9 mouse cellular contexts compared by ENCODE assay signal in genomic region chr2:165033306-165033705, GRCm38 (mm10). TPM values are rescaled to one million over a fixed set of nuclear protein-coding genes. Genes with fewer than 3 reads are reported as not detected.
DNase-seq lines count a peak whose midpoint lies in the region; ATAC-seq lines count a peak whose summit lies in the region.
"Had no signal": no experiment of that assay in that cellular context is flagged by ENCODE, and none has a peak within 500 bp of the region (broad histone marks: within the 10 kb centered on the region; RNA-seq: fewer than 3 reads in every experiment).

No protein-coding gene starts in this region.

- H3K4me1 ChIP-seq in lung, embryonic 15.5 days, result peaks cover 22% of the 10 kb centered on the region
- peaks cover 33% of the 10 kb centered on the region for H3K4me1 ChIP-seq in embryonic facial prominence, embryonic 13.5 days
- peaks cover 19% of the 10 kb centered on the region for H3K4me1 ChIP-seq in limb, embryonic 12.5 days (replicated peaks)
- H3K4me1 ChIP-seq in stomach, embryonic 14.5 days (ENCODE audit: control insufficient read depth, insufficient read depth, low read length), result peaks cover 16% of the 10 kb centered on the region

- 24% methylated on average over 6 of the region's 6 CpGs for WGBS in lung, embryonic 15.5 days
- 39% methylated on average over 6 of the region's 6 CpGs for WGBS in embryonic facial prominence, embryonic 13.5 days
- WGBS in limb, embryonic 12.5 days, result 56% methylated on average over 6 of the region's 6 CpGs
- 25% methylated on average over 6 of the region's 6 CpGs for WGBS in stomach, embryonic 14.5 days

- H3K27me3 ChIP-seq in lung, embryonic 15.5 days, result no peaks in the 10 kb centered on the region
- H3K27me3 ChIP-seq in embryonic facial prominence, embryonic 13.5 days, result no peaks in the 10 kb centered on the region
- H3K27me3 ChIP-seq in limb, embryonic 12.5 days, result no peaks in the 10 kb centered on the region
- H3K27me3 ChIP-seq in stomach, embryonic 14.5 days (ENCODE audit: control insufficient read depth, insufficient read depth, low read length), result no peaks in the 10 kb centered on the region

- no peak for ATAC-seq in lung, embryonic 15.5 days (ENCODE audit: borderline replicate concordance, extremely low read depth, low FRiP score, low TSS enrichment)
- no peak for ATAC-seq in embryonic facial prominence, embryonic 13.5 days (ENCODE audit: insufficient number of reproducible peaks, insufficient read depth, low FRiP score, low TSS enrichment, low read depth)
- ATAC-seq in limb, embryonic 12.5 days (ENCODE audit: insufficient number of reproducible peaks, insufficient read depth, low FRiP score, low TSS enrichment, low read depth), result no peak
- no peak for ATAC-seq in stomach, embryonic 14.5 days (ENCODE audit: insufficient number of reproducible peaks, insufficient read depth, low FRiP score, low read depth)

- H3K27ac ChIP-seq in lung, embryonic 15.5 days, result no peak overlapping the region
- no peak overlapping the region for H3K27ac ChIP-seq in embryonic facial prominence, embryonic 13.5 days
- no peak overlapping the region for H3K27ac ChIP-seq in limb, embryonic 12.5 days
- H3K27ac ChIP-seq in stomach, embryonic 14.5 days (ENCODE audit: low read length), result no peak overlapping the region

- H3K9ac ChIP-seq in lung, embryonic 15.5 days, result peak overlapping the region; percentile 94
- H3K9ac ChIP-seq in embryonic facial prominence, embryonic 13.5 days, result peak overlapping the region; percentile 98
- H3K9ac ChIP-seq in limb, embryonic 12.5 days (replicated peaks), result peak overlapping the region; percentile 97
- peak overlapping the region; percentile 90 for H3K9ac ChIP-seq in stomach, embryonic 14.5 days (replicated peaks; ENCODE audit: low read depth, low read length)

- H3K9me3 ChIP-seq in lung, embryonic 15.5 days, result no peaks in the 10 kb centered on the region
- no peaks in the 10 kb centered on the region for H3K9me3 ChIP-seq in embryonic facial prominence, embryonic 13.5 days
- no peaks in the 10 kb centered on the region for H3K9me3 ChIP-seq in limb, embryonic 12.5 days
- H3K9me3 ChIP-seq in stomach, embryonic 14.5 days (ENCODE audit: control insufficient read depth, low read depth, low read length), result no peaks in the 10 kb centered on the region

- DNase-seq in lung, postnatal 14 days, result no peak
- no peak for DNase-seq in retina, postnatal 1 day
- DNase-seq in right cerebral cortex, postnatal 4 days, result no peak
- no peak for DNase-seq in frontal cortex, postnatal 25 days (ENCODE audit: low spot score in 2 of 2)
- DNase-seq: cerebellum, adult 9-10 months had no signal

- H3K4me2 ChIP-seq in lung, embryonic 15.5 days, result peak overlapping the region; percentile 74
- peak overlapping the region; percentile 86 for H3K4me2 ChIP-seq in embryonic facial prominence, embryonic 13.5 days
- H3K4me2 ChIP-seq in limb, embryonic 12.5 days, result peak overlapping the region; percentile 82
- H3K4me2 ChIP-seq in stomach, embryonic 14.5 days (replicated peaks; ENCODE audit: low read depth, low read length), result peak overlapping the region; percentile 68

- peak overlapping the region; percentile 91 for H3K4me3 ChIP-seq in lung, embryonic 15.5 days
- H3K4me3 ChIP-seq in embryonic facial prominence, embryonic 13.5 days, result peak overlapping the region; percentile 97
- peak overlapping the region; percentile 95 for H3K4me3 ChIP-seq in limb, embryonic 12.5 days (replicated peaks)
- peak overlapping the region; percentile 94 for H3K4me3 ChIP-seq in stomach, embryonic 14.5 days (ENCODE audit: low read depth, low read length)

- H3K36me3 ChIP-seq in lung, embryonic 15.5 days, result no peaks in the 10 kb centered on the region
- 0 out of 2 replicates have a peak, but pooled peaks cover 3% of the 10 kb centered on the region for H3K36me3 ChIP-seq in embryonic facial prominence, embryonic 13.5 days
- no peaks in the 10 kb centered on the region for H3K36me3 ChIP-seq in limb, embryonic 12.5 days
- no peaks in the 10 kb centered on the region for H3K36me3 ChIP-seq in stomach, embryonic 14.5 days (ENCODE audit: control insufficient read depth, insufficient read depth, low read length)

RNA-seq across cellular contexts. Expression of gene Ncoa5, which starts 1.4 kb away (rescaled TPM):
- 67.4 and 73.8 TPM in 2 replicates for polyA plus RNA-seq in lung, embryonic 15.5 days (2015; fragmentation: Nextera tagmentation; extraction: Ambion mirVana)
- 94.8 and 95.8 TPM in 2 replicates for polyA plus RNA-seq in embryonic facial prominence, embryonic 13.5 days (2015; fragmentation: Nextera tagmentation; extraction: Ambion mirVana)
- polyA plus RNA-seq in limb, embryonic 12.5 days (2016; fragmentation: Nextera tagmentation; extraction: Ambion mirVana), result 117 and 125 TPM in 2 replicates
- polyA plus RNA-seq in stomach, embryonic 14.5 days (2014; fragmentation: Nextera tagmentation; extraction: Ambion mirVana), result 53.8 and 54.3 TPM in 2 replicates

RNA-seq across cellular contexts. Expression of gene Cd40, which starts 22.1 kb away (rescaled TPM):
- polyA plus RNA-seq in lung, embryonic 15.5 days (2015; fragmentation: Nextera tagmentation; extraction: Ambion mirVana), result 30.2 and 35.4 TPM in 2 replicates
- 4.9 and 6.3 TPM in 2 replicates for polyA plus RNA-seq in embryonic facial prominence, embryonic 13.5 days (2015; fragmentation: Nextera tagmentation; extraction: Ambion mirVana)
- 5.5 and 7.8 TPM in 2 replicates for polyA plus RNA-seq in limb, embryonic 12.5 days (2016; fragmentation: Nextera tagmentation; extraction: Ambion mirVana)
- polyA plus RNA-seq in stomach, embryonic 14.5 days (2014; fragmentation: Nextera tagmentation; extraction: Ambion mirVana), result 8.3 and 9.7 TPM in 2 replicates

RNA-seq across cellular contexts. Expression of gene 1700025C18Rik, which starts 57.2 kb away (rescaled TPM):
- polyA plus RNA-seq in lung, embryonic 15.5 days (2015; fragmentation: Nextera tagmentation; extraction: Ambion mirVana), result not detected in 2 replicates
- polyA plus RNA-seq in embryonic facial prominence, embryonic 13.5 days (2015; fragmentation: Nextera tagmentation; extraction: Ambion mirVana), result not detected in 2 replicates
- polyA plus RNA-seq in limb, embryonic 12.5 days (2016; fragmentation: Nextera tagmentation; extraction: Ambion mirVana), result not detected in 2 replicates
- not detected in 2 replicates for polyA plus RNA-seq in stomach, embryonic 14.5 days (2014; fragmentation: Nextera tagmentation; extraction: Ambion mirVana)
